Mouse (Mus musculus): Measurements from ENCODE around the gene Ankrd63.

- TF ChIP-seq CTCF (IDR thresholded peaks at IDR 0.05; ENCODE audit: low read depth) (no peak), EP300 (optimal IDR thresholded peaks at IDR 0.05) (no peak)
Observed at GRCm38 (mm10) chr2:118747301-118747960, 43.7 kb upstream of the Ankrd63 start.

Data from stomach, postnatal 0 days (tissue).